Mouse (Mus musculus) cerebellum, postnatal 14 days (tissue): ENCODE measurements around the gene Xrn1.
"Not testable (repeated sequence)": the region's sequence is repeated elsewhere in the genome, so short reads cannot be mapped to it uniquely, and the experiment has no call there.

Experiments
- DNase-seq, 2 experiments: peaks; one replicate each; pipeline ENCODE4 v3.0.0; 2021; ENCODE audit warnings: mixed read lengths in 2 of 2

The Xrn1 gene

DNA sequence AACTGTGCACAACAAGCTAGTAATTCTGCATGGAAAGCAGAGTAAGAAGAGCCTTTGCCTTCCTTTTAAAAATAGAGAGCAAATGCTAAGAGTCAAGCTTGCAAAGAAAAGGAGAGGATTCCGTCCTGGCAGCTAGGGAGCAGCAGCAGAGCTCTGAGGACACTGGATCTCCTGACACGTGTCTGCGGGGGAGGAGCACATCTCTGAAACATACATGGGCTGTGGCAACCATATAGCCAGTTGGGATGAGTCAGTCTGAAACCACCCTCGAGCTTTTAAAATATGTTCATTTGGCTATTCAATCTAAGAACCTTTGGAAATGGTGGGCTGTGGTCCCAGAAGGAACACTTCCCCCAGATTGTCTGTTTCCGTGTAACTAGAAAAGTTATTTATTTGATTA, 100.3 kb downstream of the Xrn1 start:
- no peak for DNase-seq

DNA sequence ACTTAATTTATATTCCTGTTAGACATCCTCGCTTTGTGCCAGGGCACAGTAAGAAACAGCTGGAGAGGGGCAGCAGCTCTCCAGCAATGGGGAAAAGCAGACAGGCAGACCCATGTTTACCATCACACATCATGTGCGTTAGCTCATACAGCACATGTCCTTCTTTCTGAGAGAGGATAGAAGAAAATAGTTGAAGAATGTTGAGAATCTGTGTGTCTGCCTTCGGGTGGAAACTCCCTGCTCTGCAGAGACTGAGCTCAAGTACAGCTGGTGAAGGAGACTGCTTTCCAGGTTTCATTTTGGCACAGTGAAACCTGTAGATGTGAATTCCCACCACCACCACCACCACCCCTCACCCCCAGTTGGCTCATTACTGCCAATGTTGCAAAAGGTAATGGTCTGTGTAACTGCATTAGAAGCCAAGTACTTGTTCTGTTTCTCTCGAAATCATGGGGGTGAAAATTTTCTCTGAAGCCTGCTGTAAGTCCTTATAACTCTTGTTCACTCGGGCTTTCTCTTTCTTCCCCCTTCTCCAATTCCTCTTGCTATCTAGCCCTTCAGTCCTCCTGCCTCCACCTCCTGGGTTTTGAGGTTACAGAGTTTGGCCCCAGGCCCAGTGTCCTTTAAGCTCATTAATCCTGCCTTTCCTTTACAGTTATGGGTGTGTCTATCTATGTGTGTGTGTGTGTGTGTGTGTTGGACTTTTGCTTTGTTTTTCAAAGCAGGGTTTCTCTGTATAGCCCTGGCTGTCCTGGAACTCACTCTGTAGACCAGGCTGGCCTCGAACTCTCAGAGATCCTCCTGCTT, 102.1 kb downstream of the Xrn1 start:
- no peak for DNase-seq

DNA sequence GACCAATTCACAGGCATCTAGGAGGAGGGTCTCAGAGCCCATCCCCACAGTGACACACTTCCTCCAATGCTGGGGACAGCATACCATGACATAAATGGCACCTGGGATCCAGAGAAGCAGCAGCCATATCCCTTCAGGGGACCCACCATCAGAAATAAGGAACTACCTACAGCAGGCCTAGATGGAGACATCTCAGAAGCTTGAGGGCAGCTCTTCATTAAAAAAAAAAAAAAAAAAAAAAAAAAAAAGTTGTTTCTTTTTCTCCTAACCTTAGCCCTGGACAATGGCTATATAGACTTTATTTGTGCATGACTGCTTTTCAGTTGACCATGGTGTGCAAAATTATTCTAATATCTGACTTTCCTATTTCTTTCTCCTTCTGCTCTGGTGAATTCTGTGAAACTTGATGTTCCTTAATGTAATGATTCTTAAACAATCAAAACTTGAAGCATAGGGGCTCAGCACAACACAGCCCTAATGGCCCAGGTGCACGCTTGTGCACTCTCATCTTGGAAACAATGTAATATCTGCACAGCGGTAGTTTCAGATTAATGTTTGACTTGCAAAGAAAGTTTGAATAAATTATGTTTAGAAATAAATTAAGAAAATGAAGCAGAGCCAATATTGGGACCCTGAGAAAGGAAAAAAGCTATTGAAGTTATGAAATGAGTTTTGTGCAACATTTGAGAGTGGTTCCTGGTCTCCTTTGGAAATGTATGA, 108.7 kb downstream of the Xrn1 start:
- no peak for DNase-seq

DNA sequence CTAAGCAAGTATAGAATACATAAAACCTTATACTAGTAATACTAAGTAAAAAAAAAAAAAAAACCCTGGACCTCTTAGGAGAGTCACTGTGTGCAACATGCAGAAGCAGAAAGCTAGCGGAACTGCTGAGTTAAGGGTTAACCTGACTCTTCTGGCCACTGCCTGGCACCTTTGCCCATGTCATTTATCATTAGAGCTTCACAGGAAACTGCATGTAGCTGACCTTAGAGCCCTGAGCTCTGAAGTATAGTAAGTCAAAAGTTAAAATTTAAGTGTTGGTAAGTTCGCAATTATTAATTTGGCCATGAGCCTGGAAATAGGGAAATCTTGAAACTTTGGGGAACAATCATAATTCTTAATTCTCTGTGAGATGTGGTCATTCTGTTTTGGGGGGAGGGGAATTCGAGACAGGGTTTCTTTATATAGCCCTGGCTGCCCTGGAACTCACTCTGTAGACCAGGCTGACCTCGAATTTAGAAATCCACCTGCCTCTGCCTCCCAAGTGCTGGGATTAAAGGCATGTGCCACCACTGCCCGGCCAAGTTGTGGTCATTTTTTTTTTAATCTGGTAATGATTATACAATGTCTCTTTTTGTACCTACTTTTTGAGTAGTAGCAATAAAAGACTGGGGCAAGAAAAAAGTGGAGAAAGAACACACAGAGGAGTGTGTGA, 109.4 kb downstream of the Xrn1 start:
- DNase-seq = no peak

DNA sequence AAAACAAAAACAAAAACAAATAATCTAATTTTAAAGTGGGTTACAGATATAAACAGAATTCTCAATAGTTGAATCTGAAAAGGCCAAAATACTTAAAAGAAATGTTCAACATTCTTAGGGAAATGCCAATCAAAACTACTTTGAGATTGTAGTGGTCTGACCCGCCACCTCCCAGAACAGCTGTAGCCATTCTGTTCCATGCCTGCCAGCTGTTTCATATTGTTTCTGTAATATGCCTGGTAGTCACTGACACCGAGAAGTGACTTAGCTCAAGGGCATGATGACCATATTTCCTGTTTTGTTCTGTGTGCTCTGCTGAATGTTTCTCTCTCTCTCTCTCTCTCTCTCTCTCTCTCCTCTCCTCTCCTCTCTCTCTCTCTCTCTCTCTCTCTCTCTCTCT, 112.9 kb downstream of the Xrn1 start:
- no peak for DNase-seq

DNA sequence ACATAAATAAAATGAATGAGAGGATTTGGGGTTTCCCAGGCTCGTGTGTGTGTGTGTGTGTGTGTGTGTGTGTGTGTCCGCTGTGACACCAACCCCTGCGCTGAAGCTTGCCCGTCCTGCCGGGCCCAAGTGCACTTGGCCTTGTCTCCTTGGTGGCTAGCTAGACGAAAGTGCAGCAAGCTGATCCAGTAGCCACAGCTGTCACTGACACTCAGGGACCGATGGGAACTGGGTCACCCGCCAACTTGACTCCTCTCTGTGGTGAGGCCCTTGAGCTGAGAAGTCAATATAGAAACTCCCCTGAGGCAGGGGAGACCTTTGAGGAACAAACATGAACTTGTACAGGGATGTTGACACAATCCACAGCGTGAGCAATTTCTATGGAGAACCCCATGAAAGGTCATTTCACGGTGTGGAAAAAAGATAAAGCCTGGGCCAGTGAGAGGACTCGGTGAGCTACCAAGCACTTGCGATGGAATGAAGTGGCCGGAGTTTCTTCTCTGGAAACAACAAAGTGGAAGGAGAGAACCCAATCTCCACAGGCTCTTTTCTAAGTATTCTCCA, 124.3 kb downstream of the Xrn1 start:
- no peak for DNase-seq

DNA sequence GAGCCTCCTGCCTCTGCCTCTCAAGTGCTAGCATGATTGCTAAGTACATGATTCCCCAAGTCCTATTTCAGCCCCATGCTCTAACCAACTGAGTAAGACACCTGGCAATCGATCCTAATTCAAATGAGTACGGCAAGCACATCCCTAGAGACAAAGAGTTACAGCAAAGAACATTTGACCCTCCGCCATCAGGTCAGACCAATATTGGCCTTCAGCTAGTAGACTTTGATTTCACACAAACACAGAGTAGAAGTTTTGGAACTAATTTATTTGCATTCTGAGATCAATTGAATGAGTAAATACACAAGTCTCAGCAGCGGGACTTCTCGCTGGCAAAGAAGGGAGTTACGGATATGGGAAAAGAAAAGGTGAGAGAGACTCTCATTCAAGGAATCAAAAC, 130.7 kb downstream of the Xrn1 start:
- DNase-seq = no peak

DNA sequence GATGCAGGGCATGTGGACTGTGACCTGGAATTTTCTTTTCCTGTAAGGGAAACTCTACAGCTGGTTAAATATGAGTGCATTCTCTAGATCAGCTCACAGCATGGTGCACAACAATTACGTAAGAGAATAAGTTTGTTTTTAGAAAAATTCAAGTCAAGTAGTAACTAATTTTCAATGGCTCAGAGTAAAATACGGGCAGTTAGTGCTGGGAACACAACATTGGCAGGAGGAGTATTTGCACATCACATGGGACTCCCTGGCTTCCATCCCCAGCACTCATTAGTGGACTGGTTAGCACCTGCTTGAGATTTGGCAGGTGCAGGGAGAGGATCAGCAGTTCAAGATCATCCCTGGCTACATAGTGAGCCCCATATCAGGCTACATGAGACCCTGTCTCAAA, 133.1 kb downstream of the Xrn1 start:
- no peak for DNase-seq

DNA sequence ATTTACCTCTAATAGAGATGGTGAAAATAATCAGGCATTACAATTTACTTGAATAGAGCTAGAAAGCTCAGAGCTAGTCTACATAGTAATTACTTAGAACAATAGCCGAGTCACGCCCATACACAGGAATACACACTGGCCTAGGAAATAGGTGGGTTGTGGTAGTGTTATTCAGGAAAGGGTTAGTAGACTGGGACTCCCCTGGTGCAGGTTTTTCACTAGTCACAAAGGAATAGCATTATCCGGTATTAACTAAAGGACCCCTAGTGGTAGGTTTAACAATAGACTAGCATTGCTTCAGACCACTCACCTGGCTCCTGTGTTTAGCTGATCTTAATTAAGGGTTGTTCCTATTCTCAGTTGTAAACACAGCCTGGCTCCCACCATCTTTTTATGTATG, 133.9 kb downstream of the Xrn1 start:
- not testable (repeated sequence) for DNase-seq

DNA sequence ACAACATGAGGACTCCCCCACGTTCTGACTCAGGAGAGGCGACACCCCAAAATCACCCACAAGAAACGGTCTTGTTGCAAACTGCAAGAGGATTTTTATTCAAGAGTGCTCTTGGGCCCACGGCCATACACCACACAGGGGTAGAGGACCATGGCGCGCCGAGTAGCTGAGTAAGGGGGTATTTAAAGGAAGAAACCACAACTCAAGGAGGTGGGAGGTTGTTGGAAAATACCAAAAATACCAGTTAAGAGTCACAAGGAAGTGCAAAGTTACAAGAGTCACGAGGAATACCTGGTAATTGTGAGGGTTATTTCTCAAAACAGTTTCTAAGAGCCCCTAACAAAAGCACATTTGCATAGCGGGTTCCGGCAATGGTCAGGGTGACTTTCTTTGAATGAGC, 138.1 kb downstream of the Xrn1 start:
- DNase-seq = not testable (repeated sequence)

DNA sequence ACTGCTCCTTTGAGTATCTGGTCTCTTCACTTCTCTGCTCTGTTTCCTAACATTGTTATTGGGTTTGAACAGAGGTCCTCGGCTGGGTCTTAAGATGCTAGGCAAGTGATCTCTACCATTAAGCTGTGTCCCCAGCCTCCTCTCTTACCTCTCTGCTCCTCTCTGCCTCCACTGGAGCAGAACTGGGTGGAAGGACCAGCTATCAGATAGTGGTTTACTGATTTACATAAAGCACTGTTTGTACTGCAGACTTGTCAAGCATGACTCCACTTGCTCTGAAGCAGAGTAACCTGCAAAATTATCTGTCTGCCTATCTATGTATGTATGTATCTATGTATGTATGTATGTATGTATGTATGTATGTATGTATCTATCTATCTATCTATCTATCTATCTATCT, 138.7 kb downstream of the Xrn1 start:
- no peak for DNase-seq

DNA sequence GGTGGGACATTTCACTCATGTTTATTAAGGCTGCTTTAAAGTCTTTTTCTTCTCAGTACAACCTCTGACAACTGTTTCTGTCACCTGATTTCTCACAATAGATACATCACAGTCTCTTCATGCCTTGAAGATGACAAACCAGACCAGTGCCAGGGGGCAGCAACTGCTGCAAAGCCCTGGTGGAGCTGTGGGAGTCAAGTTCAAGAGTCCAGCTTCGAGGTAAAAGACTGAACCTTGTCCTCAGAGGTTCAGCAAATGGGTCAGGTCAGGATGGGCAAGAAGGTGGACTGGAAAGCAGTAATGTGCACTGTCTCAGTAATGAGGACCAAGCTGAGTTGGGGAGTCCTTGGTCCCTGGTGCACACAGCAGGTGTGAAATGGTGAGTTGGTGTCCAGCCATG, 139.8 kb downstream of the Xrn1 start:
- DNase-seq = no peak

DNA sequence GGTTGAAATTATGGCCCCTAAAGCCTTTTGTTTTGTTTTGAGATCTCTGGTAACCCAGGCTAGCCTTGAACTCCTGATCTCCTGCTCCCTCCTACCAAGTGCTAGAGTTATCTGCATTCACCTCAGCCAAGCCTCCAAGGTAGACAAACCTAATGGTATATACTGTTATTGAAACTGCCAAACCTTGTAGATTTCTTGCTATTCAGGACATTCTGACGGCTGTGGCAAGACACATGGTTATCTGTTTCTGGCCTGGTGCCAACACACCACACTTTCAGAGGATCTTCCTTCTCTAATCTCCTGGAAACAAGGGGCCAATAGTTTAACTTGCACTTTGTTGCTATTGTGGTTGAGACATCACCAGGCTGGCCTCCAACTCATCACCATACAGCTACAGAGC, 140.6 kb downstream of the Xrn1 start:
- peak; percentile 5 to 14 for DNase-seq

DNA sequence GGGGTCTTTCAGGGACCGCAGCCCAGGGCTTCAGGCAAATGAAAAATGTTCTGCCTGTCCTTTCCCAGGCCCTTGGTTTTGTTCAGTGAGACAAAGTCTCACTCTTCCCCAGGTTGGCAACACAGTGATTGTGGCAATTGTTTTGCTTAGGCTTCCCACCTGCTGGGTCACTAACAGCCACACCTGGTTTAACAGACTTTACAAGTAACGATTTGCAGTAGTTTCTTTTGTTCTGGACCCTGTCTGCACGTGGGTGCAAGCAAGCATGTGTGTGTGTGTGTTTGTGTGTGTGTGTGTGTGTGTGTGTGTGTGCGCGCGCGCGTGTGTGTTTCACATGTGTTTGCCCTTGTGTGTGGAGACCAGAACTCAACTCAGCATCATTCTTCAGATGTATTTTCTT, 148.3 kb downstream of the Xrn1 start:
- no peak for DNase-seq
